Mouse (Mus musculus) lung, postnatal 0 days (tissue): ENCODE results near the gene Fut8.

Experiments
- CTCF ChIP-seq: IDR thresholded peaks from 2 replicates; pipeline ENCODE4 v1.5.1; 2016; ENCODE audit warnings: antibody characterized with exemption, mild to moderate bottlenecking
- EP300 ChIP-seq: IDR thresholded peaks from 2 replicates; pipeline ENCODE4 v1.6.1; 2016; ENCODE audit warnings: antibody characterized with exemption, mild to moderate bottlenecking, control low read depth

- TF ChIP-seq CTCF: no peak
- TF ChIP-seq EP300: no peak
Observed at GRCm38 (mm10) chr12:77296119-77296518, 58.2 kb downstream of the Fut8 start.
